Mouse (Mus musculus): ENCODE results near the gene Eif1.
"Not testable (repeated sequence)": the region's sequence is repeated elsewhere in the genome, so short reads cannot be mapped to it uniquely, and the experiment has no call there.

The Eif1 gene

DNA sequence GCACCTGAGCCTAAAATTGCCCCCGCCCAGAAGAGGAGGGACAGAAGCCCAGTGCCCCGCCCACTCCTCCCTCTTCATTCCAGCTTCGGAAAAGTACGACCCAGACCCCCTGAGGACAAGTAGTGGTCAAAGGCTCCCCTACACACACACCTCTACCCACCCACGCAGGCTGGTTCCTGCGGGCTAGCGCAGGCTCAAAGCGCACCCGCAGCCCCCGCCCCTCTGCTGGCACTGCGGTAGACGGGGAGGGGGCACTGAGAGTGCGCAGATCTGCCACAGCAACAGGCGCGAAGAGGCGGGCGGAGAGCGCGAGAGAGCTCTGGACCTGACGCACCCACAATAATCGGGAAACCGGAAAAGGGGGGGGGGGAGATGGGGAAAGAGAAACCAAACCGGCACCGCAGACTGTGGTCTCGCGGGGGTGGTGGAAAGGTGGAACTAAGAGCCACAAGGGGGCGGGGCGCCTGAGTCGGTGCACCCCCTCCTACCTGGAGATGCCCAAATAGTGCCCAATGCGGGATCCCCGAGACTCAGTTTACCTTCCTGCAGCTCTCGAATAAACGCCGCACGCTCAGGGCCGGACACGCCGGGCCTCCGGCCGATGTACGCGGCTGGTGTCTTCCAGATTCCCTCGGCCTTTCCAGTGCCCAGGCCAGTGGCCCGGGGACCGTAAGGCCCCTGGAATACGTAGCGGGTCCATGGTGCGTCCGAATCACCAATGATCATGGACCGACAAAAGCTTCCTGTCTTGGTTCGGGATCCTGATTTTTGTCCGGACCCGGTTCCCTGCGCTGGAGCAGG lies 35.7 kb downstream of the Eif1 start:
- DNase-seq, result peak; percentile 72

DNA sequence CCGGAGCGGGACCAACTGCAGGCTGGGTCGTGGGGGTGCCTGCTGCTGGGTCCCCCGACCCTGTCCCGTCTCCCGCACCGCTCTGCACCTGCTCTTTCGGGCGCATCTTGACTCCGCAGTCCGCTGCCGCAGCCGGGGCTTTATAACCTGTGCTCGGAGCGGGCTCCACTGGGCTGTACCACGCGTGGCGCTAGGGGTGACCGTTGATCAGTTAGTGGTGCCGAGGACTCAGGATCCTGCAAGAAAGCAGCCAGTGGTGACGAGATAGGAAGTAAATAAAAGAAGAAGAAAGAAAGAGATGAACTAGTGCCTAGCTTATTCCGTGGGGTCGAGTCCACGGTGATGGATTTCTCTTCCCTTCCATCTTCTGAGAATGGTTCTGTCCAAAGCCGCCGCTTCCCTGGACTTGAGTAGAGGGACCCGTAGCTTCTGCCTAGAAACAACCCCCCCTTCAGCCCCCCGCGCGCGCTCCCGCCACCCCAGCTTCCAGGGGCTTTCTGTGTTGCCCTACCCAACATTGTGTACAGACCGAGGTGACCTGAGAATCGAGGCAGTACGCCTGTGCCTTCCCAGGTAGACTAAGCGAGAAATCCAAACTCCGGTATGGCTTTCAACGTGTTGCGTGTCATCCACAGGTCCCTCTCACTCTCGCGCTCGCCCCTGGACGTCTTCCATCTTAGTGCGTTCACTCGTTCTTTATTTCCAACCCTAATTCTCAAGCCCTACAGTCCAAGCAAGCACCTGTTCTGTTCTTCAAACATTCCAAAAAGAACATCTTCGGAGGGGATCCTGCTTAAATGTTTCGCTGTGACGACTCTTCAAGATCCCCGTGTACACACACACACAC lies 36.5 kb downstream of the Eif1 start, which contains the start of gene Hap1:
Hap1 (minus strand) TSS at position 157 of the 847 bp plus-strand sequence.
- DNase-seq, result peak; percentile 61

DNA sequence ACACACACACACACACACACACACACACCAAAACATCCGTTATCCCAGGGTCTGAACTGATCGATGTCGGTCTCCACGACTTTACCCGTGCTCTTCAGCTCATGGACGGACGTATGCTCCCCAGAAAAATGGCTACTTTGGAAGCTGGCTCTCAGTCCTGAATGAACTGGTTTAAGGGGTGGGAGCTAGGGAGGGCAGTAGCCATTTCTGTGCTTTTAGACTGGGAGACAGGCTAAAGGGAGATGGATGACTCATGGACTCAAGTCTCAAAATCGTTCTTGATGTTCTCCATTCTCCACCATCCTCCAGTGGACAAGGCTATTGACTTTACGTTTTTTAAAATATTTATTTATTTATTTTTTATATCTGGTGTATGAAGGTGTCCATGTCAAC lies 37.1 kb downstream of the Eif1 start:
- no peak for DNase-seq

DNA sequence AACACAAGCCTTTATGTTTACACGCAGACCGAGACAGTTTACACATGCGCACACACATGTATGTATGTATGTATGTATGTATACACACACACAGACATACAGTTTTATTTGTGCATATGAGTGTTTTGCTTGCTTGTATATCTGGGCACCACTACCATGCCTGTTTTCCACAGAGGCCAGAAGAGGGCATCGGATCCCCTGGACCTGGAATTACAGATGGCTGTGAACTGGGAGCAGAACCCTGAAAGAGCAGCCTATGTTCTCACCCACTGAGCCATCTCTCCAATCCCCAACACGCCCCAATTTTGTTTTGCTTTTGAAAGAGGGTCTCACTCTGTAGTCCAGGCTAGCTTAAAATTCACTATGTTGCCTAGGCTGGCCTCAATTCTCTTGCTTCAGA lies 37.7 kb downstream of the Eif1 start:
- no peak for DNase-seq

DNA sequence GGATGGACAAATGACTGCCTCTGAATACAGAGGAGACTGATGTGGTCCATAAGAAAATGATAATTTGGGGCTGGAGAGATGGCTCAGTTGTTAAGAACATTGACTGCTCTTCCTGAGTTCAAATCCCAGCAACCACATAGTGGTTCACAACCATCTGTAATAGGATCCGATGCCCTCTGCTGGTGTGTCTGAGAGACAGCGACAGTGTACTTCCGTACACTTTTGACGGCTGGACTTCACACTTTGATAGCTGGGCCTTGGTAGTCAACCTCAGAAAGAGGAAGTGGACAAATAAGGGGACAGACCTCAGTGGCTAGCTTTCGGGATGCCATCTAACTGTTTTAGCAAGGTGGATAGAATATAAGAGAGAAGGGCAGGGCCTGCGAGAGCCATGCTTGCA lies 40.5 kb downstream of the Eif1 start:
- no peak for DNase-seq

DNA sequence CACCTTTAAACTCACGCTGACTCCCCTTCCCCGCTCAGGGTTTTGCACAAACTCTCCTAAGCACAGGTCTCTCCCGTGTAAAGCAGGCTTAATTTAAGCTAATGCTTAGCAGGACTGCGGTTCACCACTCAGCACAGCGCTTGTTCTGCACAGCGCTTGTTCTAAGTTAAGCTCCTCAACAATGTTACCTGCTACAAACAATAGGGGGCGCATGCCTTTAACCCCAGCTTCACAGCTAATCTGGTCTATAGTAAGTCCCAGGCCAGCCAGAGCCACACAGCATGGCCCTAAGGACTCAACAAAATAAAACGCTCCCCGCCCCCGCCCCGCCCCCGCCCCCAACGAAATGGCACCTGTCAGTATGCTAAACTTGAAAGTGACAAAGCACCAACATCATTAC lies 41.4 kb downstream of the Eif1 start:
- DNase-seq, result not testable (repeated sequence)

DNA sequence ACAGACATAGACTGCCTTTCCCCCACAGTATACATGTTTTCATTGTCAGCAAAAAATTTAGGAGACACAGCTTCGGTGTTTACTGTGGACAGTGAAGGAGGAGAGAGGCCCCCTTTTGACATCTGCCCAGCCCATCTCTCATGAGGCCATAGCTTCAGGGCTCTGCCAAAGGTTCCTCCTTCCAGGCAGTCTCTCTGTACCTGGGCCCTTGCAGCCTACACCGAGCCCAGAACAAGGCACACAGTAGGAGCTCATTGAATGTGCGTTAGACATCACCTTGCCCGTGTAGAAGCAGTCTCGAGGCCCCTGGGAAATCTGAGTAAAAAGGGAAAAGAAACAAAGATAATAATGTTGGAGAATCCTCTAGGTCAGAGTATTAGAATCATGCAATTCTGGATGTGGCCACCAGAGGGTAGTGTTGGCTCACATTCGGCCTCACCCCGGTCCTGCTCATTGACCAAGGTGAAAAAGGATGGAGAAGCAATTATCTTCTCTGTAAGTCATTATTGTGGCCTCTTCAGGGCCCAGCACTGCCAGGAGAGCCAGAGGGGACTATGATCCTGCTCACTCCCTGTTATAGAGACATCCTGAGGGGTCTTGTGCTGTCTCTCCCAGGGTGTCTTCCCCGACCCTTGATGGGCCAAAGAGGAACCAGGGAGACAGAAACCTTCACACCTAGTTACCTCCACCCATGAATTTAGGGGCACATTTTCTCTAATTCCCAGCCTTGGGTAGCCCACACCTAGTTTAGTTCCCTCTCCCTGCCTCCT lies 42.7 kb downstream of the Eif1 start:
- peak; percentile 79 for DNase-seq

DNA sequence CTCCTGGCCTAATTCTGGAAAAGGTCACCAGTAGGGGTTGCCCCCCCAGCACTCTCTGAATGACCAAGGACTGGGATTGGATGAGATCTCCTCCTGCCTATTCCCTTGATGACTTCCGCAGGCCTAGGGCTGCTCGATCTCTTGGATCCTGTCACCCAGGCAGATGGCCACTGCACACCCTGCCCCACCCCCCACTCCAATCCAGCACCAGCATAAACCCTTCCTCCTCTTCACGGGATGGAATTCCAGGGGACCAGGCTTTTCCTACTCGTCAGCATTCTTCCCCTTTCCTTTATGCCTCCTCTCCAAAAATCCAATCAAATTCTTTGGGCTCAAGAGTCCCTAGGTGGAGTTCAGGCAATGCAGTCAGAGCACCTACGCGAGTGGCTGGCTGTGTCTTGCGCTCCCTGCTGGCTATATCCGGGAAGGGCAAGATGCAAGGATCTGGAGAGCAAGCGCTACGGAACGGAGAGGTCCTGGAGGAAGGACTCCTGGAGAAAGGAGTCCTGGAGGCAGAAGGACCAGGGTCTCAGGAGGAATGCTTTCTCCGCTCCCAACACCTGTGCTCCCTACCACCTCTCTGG lies 43.4 kb downstream of the Eif1 start:
- peak; percentile 77 for DNase-seq

DNA sequence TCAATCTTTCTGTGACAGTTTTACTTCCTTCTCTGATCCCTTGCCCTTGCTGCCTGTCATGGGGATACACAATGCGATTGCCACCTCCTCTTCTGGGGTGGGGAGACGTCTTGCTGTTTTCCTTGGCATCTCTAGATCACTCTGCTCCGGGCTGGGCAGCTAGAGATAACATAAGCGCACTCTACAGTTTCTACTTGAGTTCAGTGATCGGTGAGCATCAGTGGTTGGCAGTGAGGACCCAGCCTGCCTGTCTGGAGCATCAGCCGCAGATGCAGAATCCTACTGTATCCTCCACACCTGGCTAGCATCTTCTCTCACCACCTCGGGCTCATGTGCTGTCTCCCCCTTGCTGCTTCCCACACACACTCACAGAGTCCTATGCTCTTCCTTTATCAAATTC lies 49.5 kb downstream of the Eif1 start:
- no peak for DNase-seq

DNA sequence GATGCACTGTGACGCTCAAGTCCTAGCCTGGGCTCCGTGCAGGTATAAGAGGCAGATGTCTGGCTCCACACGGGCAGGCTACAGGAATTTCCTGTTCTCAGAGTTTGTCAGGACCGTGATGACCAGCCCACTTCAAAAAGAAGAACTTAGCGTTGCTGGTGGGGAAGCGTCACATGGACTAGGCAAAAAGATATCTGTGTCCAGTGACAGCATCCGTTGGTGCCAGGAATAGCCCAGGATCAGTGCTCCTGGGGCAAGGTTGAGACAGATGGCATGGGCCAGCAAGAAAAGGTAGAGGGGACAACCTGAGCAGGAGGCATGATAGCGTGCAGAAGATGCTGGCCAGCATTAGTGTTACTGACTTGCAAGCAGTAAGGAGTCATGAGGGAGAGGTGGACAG lies 50.1 kb downstream of the Eif1 start:
- no peak for DNase-seq

Measured in thymus, postnatal 25 days (tissue).